Mouse (Mus musculus): ENCODE results near the gene Abcd1. TPM values are rescaled to one million over a fixed set of nuclear protein-coding genes. Genes with fewer than 3 reads are reported as not detected.

Abcd1 gene
- polyA plus RNA-seq, 1 experiment from 2014 or later: 12.3 TPM

GRCm38 (mm10) chrX:73786364-73787224 lies 70.2 kb downstream of the Abcd1 start, which contains the start of the genes Idh3g and Ssr4:
TSS of gene Idh3g (minus strand) at chrX:73786897.
TSS of gene Ssr4 (plus strand) at chrX:73787028.
- 4% methylated on average over 43 of the region's 52 CpGs for WGBS
- peak within 1 kb of the TSS; percentile 88 for H3K9ac ChIP-seq
- H3K27me3 ChIP-seq (replicated peaks): no peaks in the 10 kb centered on the region; the same call in 1 of the 2 replicates
- peaks cover 22% of the 10 kb centered on the region for H3K4me1 ChIP-seq
- peaks cover 41% of the 10 kb centered on the region for H3K36me3 ChIP-seq
- peak within 1 kb of the TSS; percentile 91 for H3K27ac ChIP-seq (replicated peaks)
- ATAC-seq (ENCODE audit: extremely low read depth, insufficient number of reproducible peaks, low FRiP score, low TSS enrichment): peak; percentile 96
- peak within 1 kb of the TSS; percentile 78 for H3K4me2 ChIP-seq
- H3K4me3 ChIP-seq: peak within 1 kb of the TSS; percentile 71
- H3K9me3 ChIP-seq: no peaks in the 10 kb centered on the region

GRCm38 (mm10) chrX:73787225-73787558 lies 70.8 kb downstream of the Abcd1 start:
- WGBS: 5% methylated on average over 22 of the region's 22 CpGs
- Histone ChIP-seq H3K4me3 (peak overlapping the region; percentile 71), H3K9ac (peak overlapping the region; percentile 88), H3K36me3 (peaks cover 35% of the 10 kb centered on the region), H3K4me1 (peaks cover 22% of the 10 kb centered on the region), H3K4me2 (peak overlapping the region; percentile 78), H3K27me3 (replicated peaks) (no peaks in the 10 kb centered on the region; the same call in 1 of the 2 replicates), H3K27ac (replicated peaks) (peak overlapping the region; percentile 91), H3K9me3 (no peaks in the 10 kb centered on the region)
- ATAC-seq (ENCODE audit: extremely low read depth, insufficient number of reproducible peaks, low FRiP score, low TSS enrichment): no peak

Other genes starting within 250 kb of the Abcd1 start
- 76.0 and 87.0 TPM in 2 replicates for gene Bgn, start 233.0 kb upstream of the Abcd1 start, polyA plus RNA-seq (2015; fragmentation: Nextera tagmentation; extraction: Ambion mirVana)
- gene Atp2b3, start 213.5 kb upstream of the Abcd1 start, polyA plus RNA-seq (2015; fragmentation: Nextera tagmentation; extraction: Ambion mirVana): 0.32 and 0.56 TPM in 2 replicates
- 6.0 and 6.3 TPM in 2 replicates for gene Dusp9, start 77.2 kb upstream of the Abcd1 start, polyA plus RNA-seq (2015; fragmentation: Nextera tagmentation; extraction: Ambion mirVana)
- 9.6 and 10.4 TPM in 2 replicates for gene Pnck, start 56.5 kb upstream of the Abcd1 start, polyA plus RNA-seq (2015; fragmentation: Nextera tagmentation; extraction: Ambion mirVana)
- gene Slc6a8, start 43.4 kb upstream of the Abcd1 start, polyA plus RNA-seq (2015; fragmentation: Nextera tagmentation; extraction: Ambion mirVana): 6.8 and 8.0 TPM in 2 replicates
- 166 and 185 TPM in 2 replicates for gene Bcap31, start 422 bp upstream of the Abcd1 start, polyA plus RNA-seq (2015; fragmentation: Nextera tagmentation; extraction: Ambion mirVana)
- 0.46 and 0.51 TPM in 2 replicates for gene Plxnb3, start 40.5 kb downstream of the Abcd1 start, polyA plus RNA-seq (2015; fragmentation: Nextera tagmentation; extraction: Ambion mirVana)
- gene Srpk3, start 57.8 kb downstream of the Abcd1 start, polyA plus RNA-seq (2015; fragmentation: Nextera tagmentation; extraction: Ambion mirVana): 76.2 and 85.8 TPM in 2 replicates
- gene Idh3g, start 70.3 kb downstream of the Abcd1 start, polyA plus RNA-seq (2015; fragmentation: Nextera tagmentation; extraction: Ambion mirVana): 344 and 399 TPM in 2 replicates
- 151 and 163 TPM in 2 replicates for gene Ssr4, start 70.4 kb downstream of the Abcd1 start, polyA plus RNA-seq (2015; fragmentation: Nextera tagmentation; extraction: Ambion mirVana)
- 0.27 and 0.34 TPM in 2 replicates for gene Pdzd4, start 108.4 kb downstream of the Abcd1 start, polyA plus RNA-seq (2015; fragmentation: Nextera tagmentation; extraction: Ambion mirVana)
- 0.13 TPM in 1 of 2 replicates, not detected in the other for gene Avpr2, start 175.5 kb downstream of the Abcd1 start, polyA plus RNA-seq (2015; fragmentation: Nextera tagmentation; extraction: Ambion mirVana)
- 0.66 and 0.86 TPM in 2 replicates for gene L1cam, start 179.5 kb downstream of the Abcd1 start, polyA plus RNA-seq (2015; fragmentation: Nextera tagmentation; extraction: Ambion mirVana)
- 1.5 TPM in 2 replicates for gene Arhgap4, start 205.3 kb downstream of the Abcd1 start, polyA plus RNA-seq (2015; fragmentation: Nextera tagmentation; extraction: Ambion mirVana)
- 87.0 and 96.6 TPM in 2 replicates for gene Naa10, start 205.3 kb downstream of the Abcd1 start, polyA plus RNA-seq (2015; fragmentation: Nextera tagmentation; extraction: Ambion mirVana)
- 52.1 and 60.4 TPM in 2 replicates for gene Renbp, start 214.3 kb downstream of the Abcd1 start, polyA plus RNA-seq (2015; fragmentation: Nextera tagmentation; extraction: Ambion mirVana)
- gene Hcfc1, start 249.8 kb downstream of the Abcd1 start, polyA plus RNA-seq (2015; fragmentation: Nextera tagmentation; extraction: Ambion mirVana): 31.7 and 34.3 TPM in 2 replicates

Measured in heart, embryonic 13.5 days (tissue).